ENCODE assay signal across 11 mouse cellular contexts in the genomic region with DNA sequence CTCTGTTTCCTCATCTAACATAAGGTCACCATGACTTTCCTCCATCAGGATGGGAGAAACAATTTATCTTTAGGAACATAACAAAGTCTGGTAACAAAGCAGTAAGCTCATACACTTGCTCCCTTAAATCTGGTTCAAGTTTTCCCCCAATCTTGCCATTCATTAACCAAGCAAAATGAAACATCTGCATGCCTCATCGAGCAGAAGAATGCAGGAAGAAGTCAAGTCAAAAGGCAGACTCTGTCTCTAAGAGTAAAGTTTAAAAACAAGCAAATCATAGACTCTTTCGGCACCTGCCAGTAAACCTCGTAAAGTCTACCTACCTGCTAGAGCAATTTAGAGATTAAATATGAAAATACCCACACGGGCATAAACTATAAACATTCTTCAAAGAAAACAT.
"Had no signal": no experiment of that assay in that cellular context is flagged by ENCODE, and none has a peak within 500 bp of the region (broad histone marks: within the 10 kb centered on the region; RNA-seq: fewer than 3 reads in every experiment).

No protein-coding gene starts in this region.

- H3K27ac ChIP-seq: hindbrain, postnatal 0 days; layer of hippocampus, adult 2 months; limb, embryonic 13.5 days; liver, embryonic 14.5 days; midbrain, embryonic 13.5 days; stomach, postnatal 0 days had no signal

- H3K27me3 ChIP-seq: limb, embryonic 13.5 days; midbrain, embryonic 13.5 days had no signal

- H3K36me3 ChIP-seq: midbrain, embryonic 13.5 days had no signal

- ATAC-seq: hindbrain, postnatal 0 days; midbrain, embryonic 13.5 days had no signal

- H3K4me2 ChIP-seq: limb, embryonic 13.5 days; midbrain, embryonic 13.5 days had no signal

- H3K9me3 ChIP-seq: limb, embryonic 13.5 days; megakaryocyte, embryonic 14.5 days; midbrain, embryonic 13.5 days had no signal

- H3K4me3 ChIP-seq: layer of hippocampus, adult 2 months; limb, embryonic 13.5 days; megakaryocyte, embryonic 14.5 days; midbrain, embryonic 13.5 days had no signal

- H3K9ac ChIP-seq: limb, embryonic 13.5 days; liver, embryonic 14.5 days; midbrain, embryonic 13.5 days had no signal

- DNase-seq: left cerebral cortex, postnatal 4 days; lung, adult 18-20 months; lung, postnatal 4 days; thymus, postnatal 4 days had no signal
